Mouse (Mus musculus) mouse embryonic stem cell (cell line): ENCODE measurements around the gene Ctsc.

Experiments
- in situ Hi-C, 2 experiments: fragments of 300-500 bp; cut with MboI; formaldehyde crosslinking; loops; 1 replicate in 1 of 2; 3 replicates in 1 of 2; pipeline ENCODE4 v1.14.3; 2019 to 2020; ENCODE audit warnings: low sequenced_read_pairs in 2 of 2, low pct_unique_long_range_greater_than_20kb in 1 of 2, mixed read lengths in 1 of 2; ENCODE audit not compliant: unreplicated experiment in 1 of 2

Gene Ctsc

DNA sequence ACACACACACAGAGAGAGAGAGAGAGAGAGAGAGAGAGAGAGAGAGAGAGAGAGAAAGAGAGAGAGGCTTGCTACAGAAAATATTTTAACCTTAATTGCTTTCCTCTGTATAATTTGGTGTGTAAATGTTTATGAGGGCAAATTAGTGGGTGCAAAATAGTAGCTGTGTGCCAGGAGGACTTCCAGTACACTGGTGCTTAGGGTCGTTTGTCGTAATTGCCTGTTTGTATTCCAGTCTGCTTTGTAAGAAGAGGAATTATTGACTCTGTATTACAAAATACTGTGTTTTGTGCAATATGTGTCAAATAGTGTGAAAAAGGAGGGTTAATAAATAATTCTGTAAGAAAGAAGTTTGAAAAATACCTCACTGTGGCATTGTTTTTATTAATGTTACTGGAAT, 13.2 kb downstream of the Ctsc start:
- in situ Hi-C loops: no loop called here

GRCm38 (mm10) chr7:88292044-88292443, 14.2 kb downstream of the Ctsc start:
- in situ Hi-C loops: no loop called here

- in situ Hi-C loops: no loop called here
Measured at GRCm38 (mm10) chr7:88293907-88294306, 16.0 kb downstream of the Ctsc start.

- in situ Hi-C loops: no loop called here
Measured at GRCm38 (mm10) chr7:88295989-88296388, 18.1 kb downstream of the Ctsc start.

DNA sequence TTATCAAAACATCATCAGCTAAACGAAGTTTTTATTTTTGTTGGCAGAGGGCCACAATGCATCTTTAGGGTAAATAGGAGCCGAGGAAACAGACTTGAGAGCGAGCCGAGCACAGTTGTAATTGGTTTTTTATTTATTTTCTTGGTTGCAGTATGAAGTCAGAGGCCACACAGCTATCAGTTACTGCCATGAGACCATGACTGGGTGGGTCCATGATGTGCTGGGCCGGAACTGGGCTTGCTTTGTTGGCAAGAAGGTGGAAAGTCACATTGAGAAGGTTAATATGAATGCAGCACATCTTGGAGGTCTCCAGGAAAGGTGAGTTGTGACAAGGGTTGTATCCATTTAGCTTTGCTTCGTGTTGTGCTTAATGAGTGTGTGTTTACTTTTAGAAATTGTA, 19.0 kb downstream of the Ctsc start:
- in situ Hi-C loops: no loop called here

GRCm38 (mm10) chr7:88305750-88306149, 27.9 kb downstream of the Ctsc start:
- in situ Hi-C loops: no loop called here

- in situ Hi-C loops: no loop called here
Measured at GRCm38 (mm10) chr7:88306725-88307124, 28.8 kb downstream of the Ctsc start.

- in situ Hi-C loops: no loop called here
Measured at GRCm38 (mm10) chr7:88310398-88311180, 32.7 kb downstream of the Ctsc start.

DNA sequence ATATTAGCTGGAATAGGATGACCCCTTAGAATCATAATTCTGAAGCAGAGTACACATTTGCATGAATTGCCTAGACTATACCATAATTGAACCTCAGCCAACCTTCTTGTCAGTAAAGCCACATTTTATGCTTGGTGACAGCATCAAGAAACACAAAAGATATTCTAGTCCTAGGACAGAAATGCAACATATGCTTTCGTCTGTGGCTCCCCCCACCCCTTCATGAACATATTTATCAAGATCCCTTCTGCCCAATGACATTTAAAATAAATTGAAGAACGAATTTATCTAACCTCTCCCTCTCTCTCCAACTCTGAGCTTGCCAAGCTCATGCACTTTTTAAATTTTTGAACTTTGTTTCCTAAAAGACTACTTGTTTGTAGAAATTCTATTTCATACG, 38.5 kb downstream of the Ctsc start:
- in situ Hi-C loops: no loop called here

DNA sequence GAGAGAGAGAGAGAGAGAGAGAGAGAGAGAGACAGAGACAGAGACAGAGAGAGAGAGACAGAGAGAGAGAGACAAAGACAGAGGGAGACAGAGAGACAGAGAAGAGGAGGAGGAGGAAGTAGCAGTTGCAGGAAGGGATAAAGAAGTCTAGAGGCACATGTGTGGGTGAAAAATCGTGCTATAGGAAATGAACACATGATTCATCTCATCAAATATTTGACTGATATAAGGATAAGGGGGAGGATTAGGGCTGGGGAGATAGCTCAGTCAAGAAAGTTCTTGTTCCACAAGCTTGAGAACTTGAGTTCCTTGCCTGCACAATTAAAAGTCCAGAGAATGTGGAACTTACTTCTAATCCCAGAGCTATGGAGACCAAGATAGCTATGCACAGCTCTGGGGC, 40.6 kb downstream of the Ctsc start:
- in situ Hi-C loops: no loop called here

- in situ Hi-C loops: no loop called here
Measured at GRCm38 (mm10) chr7:88318904-88319303, 41.0 kb downstream of the Ctsc start.

DNA sequence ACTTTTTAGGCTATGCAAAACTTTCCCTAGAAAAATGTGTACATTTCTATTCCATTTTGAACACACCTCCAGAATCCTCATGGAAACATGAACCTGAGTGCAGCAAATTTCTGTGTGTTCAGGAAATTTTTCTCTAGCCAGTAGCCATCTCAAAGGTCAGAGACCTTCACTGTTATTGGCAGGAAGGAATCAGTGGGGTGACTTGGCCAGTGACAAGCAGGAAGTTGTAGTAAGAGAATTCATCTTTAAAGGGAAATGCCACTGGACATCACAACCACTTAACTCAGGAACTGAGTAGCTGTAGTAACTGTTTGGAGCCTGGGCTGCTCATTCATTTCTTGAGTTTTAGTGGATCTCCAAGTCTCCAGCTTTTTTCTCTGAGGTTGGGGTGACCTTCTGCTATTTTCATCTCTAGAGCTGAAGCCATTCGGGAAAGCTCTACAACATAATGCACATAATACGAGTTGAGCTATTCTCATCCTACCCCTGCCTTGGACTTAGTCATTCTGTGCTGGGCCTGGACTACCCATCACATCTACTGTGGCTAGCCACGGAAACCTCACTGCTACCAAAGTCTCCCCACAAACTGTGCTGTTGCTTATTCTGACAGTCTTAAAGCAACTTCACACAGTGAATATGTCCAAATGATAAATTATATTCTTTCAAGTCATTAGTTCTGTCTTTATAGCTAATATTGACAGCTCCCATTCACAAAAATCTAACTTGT, 41.7 kb downstream of the Ctsc start:
- in situ Hi-C loops: no loop called here

DNA sequence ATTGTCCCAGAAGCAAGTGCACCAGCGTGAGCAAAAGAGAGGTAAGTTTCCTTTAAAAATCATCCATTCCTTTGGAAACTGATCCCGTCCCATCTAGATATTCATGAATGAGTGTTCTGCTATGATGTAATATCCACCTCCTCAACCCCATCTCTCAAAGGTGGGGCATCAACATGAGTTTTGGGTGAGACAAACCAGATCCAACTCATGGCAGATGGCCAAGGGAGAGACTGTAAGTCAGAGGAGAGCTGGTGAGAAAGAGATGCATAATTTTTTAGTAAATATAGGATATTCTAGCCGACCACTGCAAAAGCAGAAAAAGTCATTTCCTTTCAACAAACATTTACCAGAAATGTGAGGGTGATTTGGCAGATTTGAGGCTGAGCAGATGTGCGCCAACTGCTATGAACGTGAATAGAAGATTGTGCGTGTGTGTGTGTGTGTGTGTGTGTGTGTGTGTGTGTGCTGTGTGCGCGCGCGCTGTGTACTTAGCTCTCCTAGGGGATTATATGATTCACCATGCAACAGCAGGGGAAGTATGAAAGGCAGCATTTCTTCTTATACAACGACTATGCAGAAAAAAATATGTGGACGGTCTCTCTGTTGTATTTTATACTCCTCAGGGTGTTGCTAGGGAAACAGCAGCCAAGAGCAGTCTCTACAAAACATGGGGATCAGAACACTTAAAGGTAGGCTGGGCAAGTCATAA, 42.9 kb downstream of the Ctsc start:
- in situ Hi-C loops: no loop called here

DNA sequence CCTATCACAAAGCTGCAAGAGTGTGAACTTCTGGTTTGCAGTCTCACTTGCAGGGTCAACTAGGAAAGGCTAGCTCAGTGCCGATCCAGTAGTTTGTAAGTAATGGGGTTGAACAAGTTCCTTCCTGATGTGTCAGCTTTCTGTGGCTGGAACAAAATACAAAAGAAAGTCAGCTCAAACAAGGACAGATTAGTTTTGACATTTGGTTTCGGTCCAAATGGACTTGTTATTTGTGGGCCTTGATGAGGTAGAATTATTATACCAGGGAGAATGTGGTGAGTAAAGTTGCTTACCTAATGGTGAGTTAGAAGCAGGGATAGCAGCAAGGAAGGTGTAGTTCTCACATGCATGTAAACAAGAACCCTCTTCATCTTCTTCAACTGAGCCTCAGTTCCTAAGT, 44.5 kb downstream of the Ctsc start:
- in situ Hi-C loops: no loop called here

DNA sequence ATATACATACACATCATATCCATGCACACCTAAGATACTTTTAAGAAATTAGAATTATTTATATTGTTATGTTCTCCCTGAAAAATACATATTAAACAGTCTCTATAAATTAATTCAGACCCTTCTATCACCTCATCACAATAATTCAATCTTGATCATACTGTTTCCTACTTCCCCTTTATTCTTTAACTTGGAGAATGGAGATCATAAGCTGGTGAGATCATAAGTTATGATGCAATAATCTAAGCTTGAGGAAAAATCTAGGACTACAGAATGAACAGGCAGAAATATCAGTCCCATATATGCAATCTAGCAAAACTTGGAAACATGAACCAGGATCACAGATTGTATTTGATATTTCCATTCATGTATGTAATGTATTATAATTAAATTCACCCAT, 49.6 kb downstream of the Ctsc start:
- in situ Hi-C loops: no loop called here

DNA sequence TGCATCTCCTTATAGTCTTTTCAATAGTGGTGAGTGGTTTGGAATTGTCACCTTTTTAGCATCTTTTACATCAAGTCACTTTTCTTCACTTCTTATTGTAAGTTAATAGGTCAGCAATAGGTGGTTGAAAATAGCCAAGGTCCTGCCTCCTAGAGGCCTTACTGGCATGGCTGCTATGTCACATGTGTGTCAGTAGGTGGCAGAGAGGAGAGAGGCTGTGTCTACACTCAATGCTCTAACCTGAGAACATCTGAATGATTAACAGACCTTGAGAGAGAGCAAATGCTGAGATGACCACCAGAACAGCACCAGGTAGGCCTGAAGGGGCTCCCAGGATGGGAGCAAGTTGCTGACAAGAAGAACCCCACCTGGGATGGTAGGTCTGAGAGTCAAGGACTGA, 65.9 kb downstream of the Ctsc start:
- in situ Hi-C loops: no loop called here

- in situ Hi-C loops: no loop called here
Measured at GRCm38 (mm10) chr7:88346035-88346434, 68.2 kb downstream of the Ctsc start.

- in situ Hi-C loops: no loop called here
Measured at GRCm38 (mm10) chr7:88356871-88357776, 79.2 kb downstream of the Ctsc start.
